Mouse (Mus musculus) gastrocnemius, postnatal 36 days (tissue): Measurements from ENCODE around the gene Lpo. TPM values are rescaled to one million over a fixed set of nuclear protein-coding genes. Genes with fewer than 3 reads are reported as not detected.

Source experiments
- DNase-seq, 2 experiments: peaks; one replicate each; pipeline ENCODE4 v3.0.0; 2022
- intact Hi-C: fragments of 180-260 bp; cut with DNase I; formaldehyde crosslinking; loops from one replicate; pipeline ENCODE4 v1.15.1; 2025
- total RNA-seq, 2 experiments: library from RNA; stranded (reverse); gene quantifications; 2 replicates each; pipeline ENCODE4 v1.2.3; 2021

Lpo gene
- total RNA-seq, 2 experiments from 2014 or later, result not detected

DNA sequence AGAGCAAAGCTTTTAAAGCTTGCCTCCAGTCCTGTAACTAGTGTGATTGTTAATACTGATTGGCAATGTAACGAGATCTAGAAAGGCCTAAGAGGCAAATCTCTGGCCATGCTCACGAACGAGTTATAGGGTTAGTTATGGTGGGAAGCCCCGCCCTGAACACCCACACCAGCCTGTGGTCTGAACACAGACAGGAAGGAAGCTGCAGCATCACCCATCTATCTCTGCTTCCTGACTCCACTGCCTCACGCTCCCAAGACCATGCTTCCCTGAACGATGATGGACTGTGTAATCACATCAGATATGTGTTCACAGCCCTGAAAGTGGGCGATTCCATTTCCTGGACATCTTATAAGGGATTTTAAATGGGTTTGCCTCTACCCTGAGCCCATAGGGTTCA, 19.9 kb downstream of the Lpo start:
- intact Hi-C loops, result no loop called here
- DNase-seq, result no peak

DNA sequence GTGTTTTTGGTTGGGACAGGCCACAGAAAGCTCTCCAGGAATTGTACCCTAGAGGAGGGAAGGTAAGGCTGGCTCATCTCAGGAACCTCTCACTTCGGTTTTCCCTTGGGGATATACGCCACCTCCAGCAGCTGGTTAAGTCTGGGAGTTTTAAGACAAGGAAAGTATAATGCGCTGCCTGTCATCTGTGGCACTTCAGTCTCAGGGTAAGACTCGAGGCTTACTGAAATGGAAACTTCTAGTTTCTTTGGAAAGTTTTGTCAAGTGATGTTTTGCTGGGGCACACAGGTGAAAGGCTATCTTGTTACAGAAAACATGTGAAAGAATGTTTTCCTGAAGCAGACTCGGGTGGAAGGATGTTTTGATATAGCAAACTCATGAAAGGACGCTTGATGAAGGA, 20.7 kb downstream of the Lpo start:
- intact Hi-C loops, result no loop called here
- DNase-seq, result no peak

DNA sequence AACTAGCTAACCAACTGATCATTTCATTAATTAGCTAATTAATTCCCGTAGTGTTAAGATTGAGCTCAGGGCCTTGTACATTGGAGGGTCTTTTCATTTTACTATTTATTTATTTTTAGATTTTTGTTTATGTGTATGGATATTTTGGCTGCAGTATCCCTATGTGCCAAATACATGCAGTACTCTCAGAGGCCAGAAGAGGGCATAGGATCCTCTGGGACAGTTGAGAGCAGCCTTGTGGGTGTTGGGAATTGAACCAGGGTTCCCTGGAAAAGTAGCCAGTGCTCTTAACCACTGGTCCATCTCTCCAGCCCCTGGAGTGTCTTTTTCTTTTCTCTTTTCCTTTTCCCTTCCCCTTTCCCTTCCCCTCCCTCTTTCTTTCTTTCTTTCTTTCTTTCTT, 22.6 kb downstream of the Lpo start:
- DNase-seq, result no peak
- intact Hi-C loops, result no loop called here

DNA sequence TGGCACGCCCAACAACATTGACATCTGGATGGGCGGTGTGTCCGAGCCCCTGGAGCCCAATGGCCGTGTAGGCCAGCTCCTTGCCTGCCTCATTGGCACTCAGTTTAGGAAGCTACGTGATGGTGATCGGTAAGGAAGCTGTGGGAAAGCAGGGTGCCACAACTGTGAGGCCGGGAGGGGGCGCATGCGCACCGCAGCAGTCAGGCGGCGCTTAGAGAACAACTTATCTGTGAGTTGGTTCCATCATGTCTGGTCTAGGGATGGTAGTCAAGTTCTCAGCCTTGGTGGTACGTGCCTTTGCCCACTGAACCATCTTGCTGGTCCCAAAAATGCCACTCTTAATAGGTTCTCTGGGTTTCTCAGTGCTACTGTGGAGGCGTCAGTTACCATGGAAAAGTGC, 25.5 kb downstream of the Lpo start:
- no peak for DNase-seq
- intact Hi-C loops, result no loop called here

DNA sequence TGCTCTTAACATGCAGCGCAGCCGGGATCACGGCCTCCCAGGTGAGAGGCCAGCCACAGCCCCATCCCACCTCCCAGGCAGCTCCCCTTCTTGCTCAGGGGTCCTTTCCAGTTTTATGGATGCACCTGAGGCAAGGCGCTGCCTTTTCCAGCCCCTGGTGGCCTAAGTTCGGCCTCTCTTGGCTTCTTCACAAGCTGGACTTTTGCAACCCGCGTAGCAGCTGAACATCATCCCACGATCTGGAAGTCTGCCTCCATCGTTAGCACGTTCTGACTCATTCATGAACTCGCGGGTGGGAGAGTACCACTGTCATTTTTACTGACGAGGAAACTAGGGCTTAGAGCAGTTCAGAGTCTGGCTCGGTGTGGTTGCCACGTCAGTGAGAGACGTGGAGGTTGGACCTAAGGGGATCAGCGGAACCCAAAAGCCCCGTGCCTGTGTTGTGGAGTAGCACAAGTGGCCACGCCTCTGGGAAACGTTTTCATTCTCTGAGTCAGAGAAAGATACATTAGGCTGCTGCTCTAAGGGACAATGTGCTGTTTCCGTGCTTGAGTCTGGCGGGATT, 26.3 kb downstream of the Lpo start:
- DNase-seq, result no peak
- intact Hi-C loops, result no loop called here

DNA sequence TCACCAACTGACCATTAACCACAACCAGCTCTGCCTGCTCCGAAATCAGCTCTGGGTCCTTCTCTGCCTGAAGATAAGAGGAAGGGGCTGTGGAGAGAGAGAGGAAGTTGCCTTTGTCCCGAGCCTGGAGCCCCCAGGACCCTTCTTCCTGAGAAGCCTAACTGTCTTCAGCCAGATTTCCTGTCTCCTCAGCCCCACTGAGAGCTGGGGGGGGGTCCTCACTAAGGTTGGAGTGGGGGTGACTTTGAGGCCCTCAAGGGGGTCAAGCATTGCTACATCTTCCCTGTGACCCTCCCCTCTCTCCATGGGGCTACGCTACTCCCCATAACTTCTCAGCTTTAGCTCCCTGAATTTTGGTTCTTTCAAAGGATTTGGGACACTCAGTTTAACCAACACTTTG, 34.6 kb downstream of the Lpo start, which contains the start of gene Mpo:
Mpo (plus strand) TSS at position 122 of the 400 bp plus-strand sequence.
- intact Hi-C loops, result no loop called here
- no peak for DNase-seq

DNA sequence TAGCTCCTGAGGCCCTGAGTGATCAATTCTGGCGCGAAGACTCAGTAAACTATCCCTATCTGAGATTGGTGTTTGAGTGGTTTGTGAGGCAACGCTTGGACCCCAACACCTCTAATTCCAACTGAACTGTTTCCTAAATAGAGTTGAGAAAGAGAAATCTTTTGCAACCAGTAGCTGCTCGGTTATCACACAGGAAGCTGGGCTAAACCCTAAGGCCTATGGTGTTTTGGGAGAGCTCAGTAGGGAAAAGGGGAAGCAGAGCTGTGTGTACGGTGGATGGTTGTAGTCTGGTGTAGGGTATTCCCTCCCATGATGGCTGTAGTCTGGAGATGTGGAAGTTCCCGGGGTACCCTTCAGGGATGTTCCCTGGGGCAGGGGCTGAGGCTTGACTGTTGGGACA, 38.0 kb downstream of the Lpo start:
- DNase-seq, result no peak
- intact Hi-C loops, result no loop called here

DNA sequence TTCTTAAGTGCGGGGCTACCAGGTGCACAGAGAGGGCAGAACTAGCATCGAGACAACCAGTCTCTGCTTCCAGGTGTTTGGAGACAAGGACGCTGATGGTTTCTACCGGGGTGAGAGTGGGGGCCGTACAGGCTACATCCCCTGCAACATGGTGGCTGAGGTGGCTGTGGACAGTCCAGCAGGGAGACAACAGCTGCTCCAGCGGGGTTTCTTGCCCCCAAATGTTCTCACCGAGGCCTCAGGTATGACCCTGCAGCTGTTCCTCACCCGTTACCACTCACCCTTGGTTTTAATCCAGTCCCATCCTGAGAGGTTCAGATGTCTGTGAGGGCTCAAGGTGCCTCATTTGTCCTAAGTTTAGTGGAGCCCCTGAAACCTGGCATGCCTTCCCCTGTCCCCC, 48.0 kb downstream of the Lpo start:
- intact Hi-C loops, result no loop called here

DNA sequence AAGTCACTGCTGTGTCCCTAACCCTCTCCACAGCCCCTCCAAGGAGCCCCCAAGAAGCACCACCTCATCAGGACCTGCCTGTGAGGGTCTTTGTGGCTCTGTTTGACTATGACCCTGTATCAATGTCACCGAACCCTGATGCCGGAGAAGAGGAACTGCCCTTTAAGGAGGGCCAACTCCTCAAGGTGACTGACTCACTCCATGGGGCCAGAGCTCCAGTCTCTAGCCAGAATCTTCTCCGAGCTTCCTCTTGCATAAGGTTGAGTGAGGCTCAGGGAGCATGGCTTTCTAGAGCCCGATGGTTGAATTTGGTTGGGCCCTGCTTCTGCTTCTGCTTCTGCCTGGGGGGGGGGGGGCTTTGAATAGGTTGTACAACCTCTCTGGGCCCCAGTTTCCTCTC, 48.7 kb downstream of the Lpo start:
- intact Hi-C loops, result loop anchor here (10.0 kb wide), 1 partner anchor 565 kb away; no protein-coding TSS in a partner anchor
- no peak for DNase-seq

More for the DNA sequence above, 48.0 kb downstream of the Lpo start:
- no peak for DNase-seq

DNA sequence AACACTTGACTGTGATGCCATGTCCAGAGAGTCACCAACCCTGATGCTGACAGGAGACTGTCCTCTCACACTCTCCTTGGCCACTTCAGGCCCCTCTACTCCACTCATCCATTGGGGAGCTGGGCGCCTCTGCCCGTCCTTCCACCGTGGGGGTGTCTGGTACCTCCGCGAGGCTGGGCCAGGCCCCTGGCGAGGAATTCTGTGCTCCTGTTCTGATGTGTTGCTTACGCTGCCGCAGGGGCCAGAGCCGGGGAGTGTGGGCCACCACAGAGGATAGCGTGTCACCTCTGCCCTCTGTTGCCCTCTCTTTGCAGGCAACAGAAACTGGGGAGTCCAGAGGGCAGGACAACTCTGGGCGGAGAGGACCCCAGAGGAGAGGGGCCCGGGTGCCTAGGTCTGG, 49.2 kb downstream of the Lpo start:
- intact Hi-C loops, result loop anchor here (10.0 kb wide), 1 partner anchor 564 kb away; no protein-coding TSS in a partner anchor
- DNase-seq, result no peak

DNA sequence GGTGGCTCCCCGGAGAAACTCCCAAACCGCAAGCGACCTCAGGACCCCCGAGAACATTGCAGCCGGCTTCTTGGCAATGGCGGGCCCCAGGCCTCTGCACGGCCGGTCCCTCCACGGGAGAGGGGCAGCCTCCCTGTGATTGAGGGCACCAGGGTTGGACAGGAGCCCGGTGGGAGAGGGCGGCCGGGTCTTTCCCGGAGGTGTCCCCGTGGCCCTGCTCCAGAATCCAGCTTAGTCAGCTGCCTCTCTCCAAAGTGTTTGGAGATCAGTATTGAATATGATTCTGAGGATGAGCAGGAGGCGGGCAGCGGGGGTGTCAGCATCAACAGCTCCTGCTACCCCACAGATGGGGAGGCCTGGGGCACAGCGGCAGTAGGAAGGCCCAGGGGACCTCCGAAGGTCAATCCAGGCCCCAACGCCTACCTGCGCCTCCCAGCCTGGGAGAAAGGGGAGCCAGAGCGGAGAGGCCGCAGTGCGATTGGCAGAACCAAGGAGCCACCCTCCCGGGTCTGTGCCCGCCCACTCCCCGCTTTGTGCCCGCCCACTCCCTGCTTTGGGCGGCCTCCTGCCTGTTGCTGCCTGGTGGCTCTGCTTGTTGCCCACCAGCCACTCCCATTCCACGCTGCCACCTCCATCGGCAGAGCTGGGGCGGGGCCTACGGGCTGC, 49.9 kb downstream of the Lpo start:
- intact Hi-C loops, result loop anchor here (10.0 kb wide), 1 partner anchor 563 kb away; no protein-coding TSS in a partner anchor

DNA sequence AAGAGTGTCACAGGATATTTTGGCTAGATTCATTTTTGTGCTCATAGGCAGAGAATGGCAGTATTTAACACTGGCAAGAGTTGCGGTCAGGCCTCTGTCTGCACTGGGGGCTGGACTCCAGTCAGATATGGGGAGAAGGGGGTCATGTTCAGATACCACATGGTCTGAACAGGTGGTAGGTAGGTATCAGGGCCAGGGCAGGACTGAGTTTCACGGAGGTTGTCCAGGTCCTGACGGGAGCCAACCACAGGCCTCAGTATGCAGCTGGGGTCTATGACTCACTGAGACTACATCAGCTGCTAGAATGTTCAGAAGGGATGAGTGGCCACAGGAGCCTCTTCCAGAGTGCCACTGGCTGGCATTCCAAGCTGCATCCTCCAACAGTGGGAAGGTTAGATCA, 55.7 kb downstream of the Lpo start:
- intact Hi-C loops, result loop anchor here (10.0 kb wide), 1 partner anchor 558 kb away; no protein-coding TSS in a partner anchor
- DNase-seq, result no peak

More for the DNA sequence above, 49.9 kb downstream of the Lpo start:
- no peak for DNase-seq

DNA sequence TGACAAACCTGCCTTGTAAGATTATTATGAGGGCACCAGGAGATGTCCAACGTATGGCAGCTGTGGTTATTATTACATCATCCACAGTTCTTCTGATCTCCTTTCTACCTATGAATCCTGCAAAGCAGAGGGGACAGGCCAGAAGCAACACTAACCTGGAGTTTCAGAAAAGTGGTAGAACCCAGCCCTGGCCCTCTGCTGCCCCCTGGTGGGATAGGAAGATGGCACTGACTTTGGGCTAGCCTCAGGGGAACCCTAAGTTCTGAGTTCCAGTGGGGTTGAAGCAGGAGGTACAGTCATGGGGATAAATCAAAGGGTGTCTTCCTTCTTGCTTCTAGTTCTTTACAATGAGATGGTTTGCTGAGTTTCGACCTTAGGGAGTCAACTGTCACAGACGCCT, 57.1 kb downstream of the Lpo start:
- peak in 1 of 2 experiments; percentile 34 for DNase-seq
- intact Hi-C loops, result loop anchor here (2.0 to 10.0 kb wide), 2 partner anchors 108 to 556 kb away; partner anchors contain the start of gene Rnf43

DNA sequence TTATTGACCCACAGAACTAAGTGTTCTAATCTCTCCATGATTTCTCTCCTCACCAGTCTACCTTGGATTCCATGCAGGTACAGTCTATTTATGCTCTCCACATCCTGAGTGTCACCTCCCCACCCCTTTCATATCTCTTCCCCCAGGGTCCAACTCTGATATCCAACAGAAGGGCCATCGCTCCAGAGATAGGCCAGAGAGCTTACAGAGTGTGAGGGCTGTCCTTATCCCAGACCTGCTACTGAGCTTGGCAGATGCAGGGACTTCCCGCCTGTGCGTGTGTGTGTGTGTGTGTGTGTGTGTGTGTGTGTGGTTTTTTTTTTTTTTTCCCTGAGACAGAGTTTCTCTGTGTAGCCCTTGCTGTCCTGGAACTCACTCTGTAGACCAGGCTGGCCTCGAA, 59.3 kb downstream of the Lpo start:
- DNase-seq, result no peak
- intact Hi-C loops, result no loop called here

DNA sequence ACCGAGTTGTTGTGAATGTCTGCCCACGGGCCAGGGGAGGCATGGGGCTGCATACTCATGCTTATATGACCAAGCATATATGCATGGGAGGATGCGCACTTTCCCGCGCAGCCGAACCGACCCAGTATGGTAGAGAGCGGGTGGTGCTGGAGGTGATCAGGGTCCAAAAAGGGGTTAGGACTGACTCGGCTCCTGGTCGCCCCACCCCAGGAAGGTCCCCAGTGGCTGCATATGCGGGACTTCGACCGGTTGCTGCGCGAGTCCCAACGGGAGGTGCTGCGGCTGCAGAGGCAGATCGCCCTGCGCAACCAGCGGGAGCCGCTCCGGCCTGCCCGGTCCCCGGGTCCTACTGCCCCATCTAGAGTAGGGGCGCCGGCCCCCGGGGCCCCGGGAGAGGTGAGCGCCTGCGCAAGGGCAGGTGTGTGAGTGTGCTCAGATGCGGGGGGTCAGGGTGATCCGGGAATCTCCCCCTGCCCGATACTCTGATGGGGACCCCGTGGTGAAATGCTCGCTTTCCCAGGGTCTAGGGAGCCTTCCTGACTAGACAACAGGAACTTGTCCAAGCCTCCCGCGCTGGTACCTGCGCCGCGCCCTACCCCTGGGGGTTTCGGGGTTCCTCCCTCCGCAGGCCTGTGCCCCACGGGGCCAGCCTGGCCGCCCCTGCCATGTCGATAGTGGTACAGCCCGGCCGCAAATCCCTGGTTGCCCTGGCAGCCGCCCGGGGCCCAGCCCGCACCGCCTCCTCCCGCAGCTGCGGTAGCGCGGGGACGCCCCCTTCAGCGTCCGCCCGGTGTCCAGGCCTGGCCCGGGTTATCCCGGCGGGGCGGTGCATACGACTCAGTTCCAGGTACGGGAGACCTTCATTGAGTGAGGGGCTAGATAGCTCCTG, 63.9 kb downstream of the Lpo start:
- DNase-seq, result no peak
- intact Hi-C loops, result no loop called here

DNA sequence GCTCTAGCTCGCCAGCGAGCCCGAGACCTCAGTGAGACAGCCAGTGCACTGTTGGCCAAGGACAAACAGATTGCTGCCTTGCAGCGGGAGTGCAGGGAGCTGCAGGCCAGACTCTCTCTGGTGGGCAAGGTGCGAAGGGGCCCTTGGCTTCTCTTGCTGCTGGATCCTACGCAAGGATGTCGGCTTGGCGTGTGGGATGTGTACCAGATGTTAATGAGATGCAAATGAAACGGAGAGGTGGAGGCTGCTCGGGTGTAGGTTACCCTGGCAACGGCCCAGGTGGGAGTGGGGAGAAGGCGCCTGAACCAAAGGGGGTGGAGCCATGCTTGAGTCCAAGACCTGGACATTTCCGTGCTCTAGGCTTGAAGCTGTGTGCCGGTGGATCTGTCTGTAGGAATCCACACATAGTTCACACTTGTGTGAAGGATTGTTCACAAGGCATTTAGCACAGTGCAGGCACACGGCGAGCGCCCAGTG, 64.5 kb downstream of the Lpo start:
- DNase-seq, result no peak
- intact Hi-C loops, result no loop called here

DNA sequence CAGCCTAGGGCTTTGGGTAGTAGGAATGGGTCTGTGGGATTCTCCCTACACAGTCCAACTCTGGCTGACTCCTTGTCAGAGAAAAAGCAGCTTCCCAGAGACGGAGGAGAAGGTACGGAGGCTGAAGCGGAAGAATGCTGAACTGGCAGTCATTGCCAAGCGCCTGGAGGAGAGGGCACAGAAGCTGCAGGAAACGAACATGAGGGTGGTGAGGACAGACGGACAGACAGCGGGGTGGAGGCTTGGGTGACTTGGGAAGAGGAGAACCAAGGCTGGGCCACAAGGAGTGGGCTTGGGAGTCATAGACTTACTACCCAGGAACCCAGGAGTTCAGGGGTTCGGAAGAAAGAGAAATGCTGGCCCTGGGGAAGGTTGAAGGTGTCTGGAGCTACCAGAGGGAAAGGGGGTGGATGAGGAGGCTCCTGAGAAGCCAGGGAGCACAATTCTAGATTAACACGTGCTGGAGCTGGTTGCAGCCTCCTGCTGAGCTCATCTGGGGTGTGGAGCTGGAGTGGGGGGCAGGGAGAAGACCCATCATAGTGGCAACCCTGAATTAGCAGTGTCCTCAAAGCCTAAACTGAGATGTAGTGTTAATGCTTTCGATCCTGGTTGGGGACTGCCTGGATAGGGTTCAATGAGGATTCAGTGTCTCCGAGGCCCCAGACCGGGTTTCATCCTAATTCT, 65.2 kb downstream of the Lpo start:
- DNase-seq, result no peak
- intact Hi-C loops, result no loop called here

DNA sequence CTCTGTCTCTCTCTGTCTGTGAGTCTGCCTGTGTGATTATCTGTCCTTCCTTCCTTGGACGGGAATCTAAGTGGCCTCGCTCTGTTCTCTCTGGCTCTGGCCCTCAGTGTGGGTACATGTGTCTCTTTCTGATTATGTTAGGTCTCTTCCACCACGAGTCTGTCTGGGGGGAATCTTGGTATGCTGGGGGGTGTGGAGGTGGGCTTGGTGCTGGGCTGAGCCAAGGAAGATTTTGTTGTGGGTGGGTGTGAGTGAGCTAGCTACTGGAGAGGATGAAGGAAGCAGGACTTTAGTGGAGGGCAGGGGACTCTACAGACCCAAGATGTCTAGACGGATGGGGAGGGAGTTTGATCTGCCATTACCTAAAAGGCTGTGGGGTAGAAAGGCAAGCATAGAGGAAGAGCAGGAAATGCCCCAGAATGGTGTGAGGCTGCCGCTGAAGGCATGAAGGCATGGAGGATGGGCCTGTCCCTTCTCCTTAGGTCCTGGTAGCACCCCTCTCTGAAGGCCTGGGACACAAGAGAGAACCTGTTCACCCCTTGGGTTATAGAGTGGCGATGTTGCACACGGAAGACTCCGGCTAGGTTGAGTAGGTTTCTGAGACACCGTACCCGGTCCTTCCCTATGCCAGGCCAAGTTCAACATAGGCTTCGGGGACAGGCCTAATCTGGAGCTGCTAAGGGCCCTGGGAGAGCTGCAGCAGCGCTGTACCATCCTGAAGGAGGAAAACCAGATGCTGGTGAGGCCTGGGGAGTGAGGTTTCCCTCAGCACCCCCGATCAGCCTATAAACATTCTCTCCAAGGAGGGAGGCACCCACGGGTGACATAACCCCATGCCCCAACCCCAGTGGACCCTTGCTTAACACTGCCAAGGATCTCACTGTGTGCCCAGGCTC, 66.0 kb downstream of the Lpo start:
- no peak for DNase-seq
- intact Hi-C loops, result no loop called here

DNA sequence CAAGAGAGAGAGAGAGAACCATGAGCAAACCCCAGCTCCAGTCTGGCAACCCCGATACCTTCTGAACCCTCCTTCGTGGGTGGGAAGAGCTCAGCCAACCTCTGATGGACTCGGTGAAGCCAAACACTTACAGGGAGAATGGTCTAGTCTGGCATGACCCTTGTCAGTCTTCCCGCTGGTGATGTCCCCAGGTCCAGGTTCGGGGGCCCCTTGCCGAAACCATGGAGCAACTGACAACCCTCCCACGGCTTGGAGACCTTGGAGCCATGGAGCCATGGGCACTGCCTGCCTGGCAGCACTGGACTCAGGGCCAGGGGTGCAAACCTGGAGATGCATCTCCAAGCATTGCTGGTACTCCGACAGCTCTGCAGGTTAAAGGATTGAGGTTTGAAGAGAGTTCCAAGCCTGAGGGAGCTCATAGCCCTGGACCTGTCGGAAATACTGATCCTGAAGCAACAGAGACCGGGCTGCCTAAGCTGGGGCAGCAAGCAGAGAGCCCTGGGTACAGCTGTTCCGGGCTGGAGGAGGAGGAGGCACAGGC, 66.8 kb downstream of the Lpo start:
- intact Hi-C loops, result no loop called here
- no peak for DNase-seq
